Mouse (Mus musculus) heart, adult 9 months (tissue): ENCODE measurements at regions not wholly inside any gene's neighbourhood (a gene's known extent, or its start where the extent isn't known, plus 50 kb on each side); places are given as distances from the start of the nearest gene placed in this dataset.

Experiments used
- DNase-seq, 2 experiments: peaks; one replicate each; pipeline ENCODE4 v3.0.0; 2022; ENCODE audit warnings: low spot score in 2 of 2

DNA sequence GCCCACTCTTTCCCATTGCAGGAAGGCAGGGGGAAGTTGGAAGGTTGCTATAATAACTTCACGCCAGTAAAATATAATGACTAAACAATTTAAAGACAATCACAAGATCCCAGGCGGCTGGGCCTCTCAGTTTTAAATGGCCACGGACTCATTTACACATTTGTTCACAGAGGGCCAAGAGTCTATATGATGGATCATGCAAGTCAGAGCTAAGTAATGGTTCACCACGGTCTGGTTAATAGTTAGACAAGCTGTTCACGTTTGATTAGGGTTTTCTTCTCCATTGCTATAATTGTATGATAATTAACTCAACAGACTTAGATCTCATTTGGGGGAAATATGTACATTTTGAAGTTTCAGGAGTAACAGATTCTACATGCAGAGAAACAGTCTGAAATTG, 170.0 kb downstream of the Ppargc1a start:
- DNase-seq, result no peak

GRCm38 (mm10) chr5:51391319-51391718, 176.2 kb downstream of the Ppargc1a start:
- peak; percentile 14 to 31 for DNase-seq

DNA sequence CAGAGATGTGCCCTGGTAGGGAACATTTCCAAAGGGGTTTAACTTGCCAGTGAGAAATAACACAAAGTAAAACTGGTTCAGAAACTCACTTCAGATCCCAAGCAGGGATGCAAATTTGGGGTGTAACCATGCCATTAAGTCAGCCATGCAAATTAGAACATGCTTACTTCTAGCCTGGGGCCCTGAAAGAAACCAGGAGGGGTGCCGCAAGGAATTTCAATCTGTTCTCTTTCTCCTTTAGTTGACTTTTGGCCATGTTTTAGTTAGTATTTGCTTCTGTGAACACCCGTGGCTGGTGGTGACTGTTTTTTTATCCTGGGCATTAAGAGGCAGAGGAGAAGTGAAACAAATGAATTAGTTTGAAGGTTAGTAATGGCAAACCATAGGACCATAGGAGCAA, 179.8 kb downstream of the Ppargc1a start:
- no peak for DNase-seq

- no peak for DNase-seq
Observed at GRCm38 (mm10) chr5:51386409-51386808, 181.1 kb downstream of the Ppargc1a start.

DNA sequence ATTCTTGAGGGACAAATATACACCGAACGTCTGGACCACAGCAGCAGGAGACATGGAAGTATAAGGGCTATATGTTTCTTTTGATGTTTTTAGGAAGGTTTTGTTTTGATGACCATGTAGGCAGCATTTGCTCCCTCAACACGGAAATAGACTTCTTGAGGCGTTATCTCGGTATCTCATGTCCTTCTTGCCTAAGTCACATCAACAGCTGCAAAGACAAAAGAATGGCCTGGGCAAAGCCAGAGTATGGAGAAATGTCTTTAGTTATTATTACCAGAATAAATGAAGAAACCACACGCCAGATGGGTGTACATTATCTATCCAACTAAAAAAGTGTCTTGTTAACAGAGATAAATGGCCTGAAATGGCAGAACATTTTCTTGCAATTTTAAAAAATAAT, 183.2 kb downstream of the Ppargc1a start:
- DNase-seq, result no peak

DNA sequence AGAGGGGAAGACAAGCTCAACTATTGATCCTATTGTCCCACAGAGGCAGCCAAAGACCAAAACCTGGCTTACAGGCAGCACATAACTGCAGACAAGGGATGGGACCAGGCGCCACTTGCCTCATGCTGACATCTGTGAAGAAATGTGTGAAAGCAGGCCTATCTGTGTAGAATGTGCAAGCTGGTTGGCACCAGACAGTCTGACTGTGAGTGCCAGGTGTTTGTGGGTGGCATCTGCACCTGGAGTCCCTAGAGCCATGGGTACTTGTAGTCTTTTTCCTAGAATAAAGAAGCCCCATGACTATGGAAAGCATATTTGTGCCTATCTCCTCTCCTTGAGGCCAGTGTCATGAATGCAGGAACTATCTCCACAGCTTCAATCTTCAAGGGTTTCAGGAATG, 208.4 kb downstream of the Ppargc1a start:
- no peak for DNase-seq

GRCm38 (mm10) chr5:51348256-51348655, 219.3 kb downstream of the Ppargc1a start:
- DNase-seq, result no peak

GRCm38 (mm10) chr5:51329142-51329541, 238.4 kb downstream of the Ppargc1a start:
- no peak for DNase-seq

- no peak for DNase-seq
Observed at GRCm38 (mm10) chr5:51289191-51289590, 278.3 kb downstream of the Ppargc1a start.

GRCm38 (mm10) chr5:51288234-51288633, 279.3 kb downstream of the Ppargc1a start:
- DNase-seq, result no peak

DNA sequence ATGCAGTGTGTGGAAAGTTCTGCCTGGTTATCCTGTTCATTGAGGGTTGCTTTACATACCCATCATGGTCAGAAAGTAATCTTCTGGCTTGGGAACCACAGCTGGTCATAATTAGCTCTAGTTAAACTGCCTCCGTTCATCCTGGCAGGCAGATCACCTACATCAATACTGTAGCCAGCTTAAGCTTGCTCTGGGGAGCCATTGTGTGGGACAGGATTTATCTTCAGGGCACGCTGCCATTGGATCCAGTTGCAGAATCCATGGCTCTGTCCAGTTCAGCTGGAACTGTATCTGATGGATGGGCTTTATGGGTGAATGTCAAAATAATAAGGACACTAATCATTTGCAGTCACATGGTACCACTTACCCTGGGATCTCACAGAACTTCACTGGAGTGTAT, 326.4 kb downstream of the Ppargc1a start:
- DNase-seq, result no peak

- DNase-seq, result no peak
Observed at GRCm38 (mm10) chr5:51234004-51234355, 333.5 kb downstream of the Ppargc1a start.

- no peak for DNase-seq
Observed at GRCm38 (mm10) chr5:51233271-51234003, 334.1 kb downstream of the Ppargc1a start.

GRCm38 (mm10) chr5:51229806-51230205, 337.7 kb downstream of the Ppargc1a start:
- DNase-seq, result no peak

DNA sequence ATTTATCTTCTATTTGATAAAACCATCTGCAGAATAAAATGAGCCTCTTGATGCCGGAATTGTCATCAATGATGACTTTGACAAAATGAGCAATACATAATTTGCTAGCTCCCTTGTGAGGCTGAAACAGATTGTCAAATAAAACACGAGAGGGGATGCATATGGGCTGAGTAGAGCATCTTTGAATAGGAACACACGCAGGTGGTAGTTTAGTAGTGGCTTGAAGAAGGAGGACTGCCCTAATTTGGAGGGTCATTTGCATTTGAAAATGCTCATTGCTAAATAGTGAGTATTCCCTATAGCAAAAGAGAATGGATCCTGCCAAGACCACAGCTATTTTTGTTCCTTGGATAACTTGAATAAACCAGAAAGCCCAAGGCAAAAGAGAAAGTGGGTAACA, 339.5 kb downstream of the Ppargc1a start:
- no peak for DNase-seq

- no peak for DNase-seq
Observed at GRCm38 (mm10) chr5:51203266-51203665, 364.3 kb downstream of the Ppargc1a start.

DNA sequence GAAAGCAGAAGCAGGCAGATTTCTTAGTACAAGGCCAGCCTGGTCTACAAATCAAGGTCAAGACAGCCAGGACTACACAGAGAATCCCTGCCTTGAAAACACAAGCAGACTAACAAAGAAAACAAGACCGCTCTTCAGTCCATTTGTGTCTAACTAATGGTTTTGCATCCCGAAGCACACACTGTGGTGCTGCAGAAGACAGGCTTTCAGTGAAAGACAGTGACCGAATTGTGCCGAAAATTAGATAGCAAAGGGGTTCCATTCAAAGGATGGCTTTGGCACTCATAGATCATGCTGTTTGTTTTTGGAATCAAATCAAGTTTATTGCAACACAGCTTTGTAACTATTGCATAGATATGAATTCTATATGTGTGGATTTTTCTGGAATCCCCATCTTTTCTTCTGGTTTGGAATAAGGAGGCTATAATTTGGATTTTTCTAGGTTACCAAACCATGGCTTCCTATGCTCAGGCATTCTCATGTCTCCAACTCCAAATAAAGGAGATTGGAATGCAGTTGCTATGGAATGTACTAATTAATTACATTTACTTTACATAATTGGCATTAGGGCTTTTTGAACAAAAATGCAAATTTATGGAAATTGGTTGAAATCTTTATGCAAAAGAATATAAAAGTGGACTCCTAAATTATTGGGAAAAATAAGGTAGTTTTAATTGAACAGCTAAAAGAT, 364.9 kb downstream of the Ppargc1a start:
- no peak for DNase-seq

- DNase-seq, result no peak
Observed at GRCm38 (mm10) chr5:51196393-51197347, 370.9 kb downstream of the Ppargc1a start.

GRCm38 (mm10) chr5:51190661-51191060, 376.9 kb downstream of the Ppargc1a start:
- no peak for DNase-seq

GRCm38 (mm10) chr5:51169828-51170227, 397.7 kb downstream of the Ppargc1a start:
- DNase-seq, result no peak

GRCm38 (mm10) chr5:51168206-51168605, 399.3 kb downstream of the Ppargc1a start:
- no peak for DNase-seq

DNA sequence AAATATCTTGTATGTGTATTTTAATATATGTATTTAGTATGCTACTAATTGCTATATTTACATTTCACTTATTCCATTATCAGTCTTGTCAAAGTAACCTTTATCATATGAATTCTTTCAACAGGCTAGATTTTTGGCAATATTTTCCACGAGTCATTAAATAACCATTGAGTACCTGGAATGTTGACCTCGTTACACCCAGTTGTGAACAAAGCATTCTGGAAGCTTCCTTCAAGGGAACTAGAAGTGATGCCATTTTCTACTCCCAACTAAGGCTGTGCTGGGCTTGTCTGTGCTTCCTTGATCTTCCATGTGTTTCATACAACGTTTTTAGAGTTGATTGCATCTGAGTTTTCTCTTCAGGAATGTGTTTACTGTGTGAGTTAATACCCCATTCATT, 410.6 kb downstream of the Ppargc1a start:
- no peak for DNase-seq
